Mouse (Mus musculus): ENCODE results near the gene Epb41l1.

GRCm38 (mm10) chr2:156418467-156418866 is 2.2 kb upstream of the Epb41l1 start:
- no peak for TF ChIP-seq POLR2A (IDR thresholded peaks at IDR 0.05; ENCODE audit: control insufficient read depth, extremely low read depth, insufficient read depth, low read length, poor library complexity)
- no peak for TF ChIP-seq CTCF (IDR thresholded peaks at IDR 0.05; ENCODE audit: borderline replicate concordance, control insufficient read depth, extremely low read depth, insufficient read depth, low read length, poor library complexity)
